Mouse (Mus musculus) gastrocnemius, adult 2 months (tissue): ENCODE data around the gene Sepsecs. TPM values are rescaled to one million over a fixed set of nuclear protein-coding genes. Genes with fewer than 3 reads are reported as not detected.
A peak's percentile ranks its signal among the peaks of the same experiment; 100 is the strongest.
"Not testable (repeated sequence)": the region's sequence is repeated elsewhere in the genome, so short reads cannot be mapped to it uniquely, and the experiment has no call there.

Source experiments
- DNase-seq: peaks from one replicate; pipeline ENCODE4 v3.0.0; 2022
- H3K27ac ChIP-seq: fragments of 200-600 bp; 2 replicates; pipeline ENCODE4 v1.8.1; 2022; ENCODE audit warnings: mild to moderate bottlenecking
- H3K4me3 ChIP-seq: fragments of 200-600 bp; 2 replicates; pipeline ENCODE4 v1.8.1; 2022; ENCODE audit warnings: mild to moderate bottlenecking, moderate library complexity
- CTCF ChIP-seq: fragments of 200-600 bp; IDR thresholded peaks from 2 replicates; pipeline ENCODE4 v1.8.1; 2022; ENCODE audit warnings: antibody characterized with exemption, mild to moderate bottlenecking, moderate library complexity
- intact Hi-C: fragments of 180-260 bp; cut with DNase I; formaldehyde crosslinking; loops from one replicate; pipeline ENCODE4 v1.15.1; 2025
- long read RNA-seq, 2 experiments: library from polyadenylated mRNA; stranded (forward); transcript quantifications; one replicate each; pipeline ENCODE4 v2.0.0; 2021
- total RNA-seq, 2 experiments: library from RNA; stranded (reverse); gene quantifications; 2 replicates each; pipeline ENCODE4 v1.2.3; 2021

Gene Sepsecs
- total RNA-seq: 1 to 10 TPM; 6.0 to 7.2 TPM
- long read RNA-seq, experiment 1, full-length matches to known transcripts: 5 of 9 reads
- long read RNA-seq, experiment 1, partial matches to known transcripts: 0 of 9 reads
- long read RNA-seq, experiment 1, other reads (novel, unspliced or antisense): 4 of 9 reads
- long read RNA-seq, experiment 2, full-length matches to known transcripts: 2 of 6 reads
- long read RNA-seq, experiment 2, partial matches to known transcripts: 1 of 6 reads
- long read RNA-seq, experiment 2, other reads (novel, unspliced or antisense): 3 of 6 reads

GRCm38 (mm10) chr5:52669426-52670191 is at the start of gene Sepsecs:
Gene Sepsecs (minus strand): TSS chr5:52669708.
- TF ChIP-seq CTCF: no peak
- H3K27ac ChIP-seq: peak within 1 kb of the TSS; percentile 90
- peak; percentile 95 for DNase-seq
- intact Hi-C loops: loop anchor here (5.0 kb wide), 2 partner anchors 73 to 163 kb away; partner anchors contain the start of genes Anapc4 and Pi4k2b
- peak within 1 kb of the TSS; percentile 71 for H3K4me3 ChIP-seq

- Histone ChIP-seq H3K27ac (no peak overlapping the region), H3K4me3 (no peak overlapping the region)
- TF ChIP-seq CTCF: no peak
- no peak for DNase-seq
- intact Hi-C loops: no loop called here
These were observed 47.4 kb upstream of the Sepsecs start for GRCm38 (mm10) chr5:52716742-52717448.

DNA sequence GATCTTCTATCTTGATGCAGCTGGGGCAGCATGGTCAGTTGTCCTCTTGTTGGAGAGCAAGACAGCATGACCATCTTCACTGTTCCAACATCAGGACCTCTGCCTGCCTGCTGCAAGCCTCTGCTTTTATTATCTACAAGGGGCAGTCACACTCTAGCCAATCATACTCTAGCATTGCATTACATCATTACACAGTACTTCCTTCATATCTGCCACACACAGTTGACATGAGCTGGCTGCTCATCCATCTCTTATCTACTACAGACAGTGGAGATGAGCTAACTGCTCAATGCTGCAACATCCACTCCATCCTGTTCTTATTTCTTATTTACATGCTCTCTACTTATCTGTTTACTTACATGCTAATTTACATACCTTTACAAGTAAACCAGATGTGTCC is 43.2 kb upstream of the Sepsecs start:
- TF ChIP-seq CTCF: no peak
- Histone ChIP-seq H3K27ac (no peak overlapping the region), H3K4me3 (no peak overlapping the region)
- intact Hi-C loops: no loop called here
- no peak for DNase-seq

- H3K4me3 ChIP-seq: no peak overlapping the region
- intact Hi-C loops: no loop called here
These were observed 35.1 kb upstream of the Sepsecs start for GRCm38 (mm10) chr5:52704562-52704961.

GRCm38 (mm10) chr5:52697882-52698440 is 28.5 kb upstream of the Sepsecs start:
- intact Hi-C loops, H3K4me3 ChIP-seq, DNase-seq, H3K27ac ChIP-seq: not testable (repeated sequence)

More at GRCm38 (mm10) chr5:52704562-52704961, 35.1 kb upstream of the Sepsecs start:
- no peak for TF ChIP-seq CTCF
- DNase-seq: no peak
- no peak overlapping the region for H3K27ac ChIP-seq

DNA sequence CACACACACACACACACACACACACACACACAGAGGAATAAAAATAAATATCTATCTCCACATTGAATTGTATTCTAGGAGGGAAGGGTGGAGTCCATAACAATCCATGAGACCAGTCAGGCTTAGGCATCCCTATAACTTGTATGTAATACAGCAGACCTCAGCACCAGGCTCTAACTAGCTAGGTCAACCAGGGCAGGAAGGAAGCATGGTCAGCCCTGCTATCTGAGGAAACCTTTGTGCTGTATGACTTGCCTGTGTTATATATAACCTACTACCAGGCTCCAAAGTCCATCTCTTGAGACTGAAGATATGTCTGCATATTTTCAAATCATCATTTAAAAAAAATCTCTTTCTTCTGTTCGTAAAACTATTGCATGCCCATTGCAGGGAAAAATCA is 27.8 kb upstream of the Sepsecs start:
- Histone ChIP-seq H3K4me3 (no peak overlapping the region), H3K27ac (no peak overlapping the region)
- no peak for DNase-seq
- TF ChIP-seq CTCF: no peak
- intact Hi-C loops: no loop called here

DNA sequence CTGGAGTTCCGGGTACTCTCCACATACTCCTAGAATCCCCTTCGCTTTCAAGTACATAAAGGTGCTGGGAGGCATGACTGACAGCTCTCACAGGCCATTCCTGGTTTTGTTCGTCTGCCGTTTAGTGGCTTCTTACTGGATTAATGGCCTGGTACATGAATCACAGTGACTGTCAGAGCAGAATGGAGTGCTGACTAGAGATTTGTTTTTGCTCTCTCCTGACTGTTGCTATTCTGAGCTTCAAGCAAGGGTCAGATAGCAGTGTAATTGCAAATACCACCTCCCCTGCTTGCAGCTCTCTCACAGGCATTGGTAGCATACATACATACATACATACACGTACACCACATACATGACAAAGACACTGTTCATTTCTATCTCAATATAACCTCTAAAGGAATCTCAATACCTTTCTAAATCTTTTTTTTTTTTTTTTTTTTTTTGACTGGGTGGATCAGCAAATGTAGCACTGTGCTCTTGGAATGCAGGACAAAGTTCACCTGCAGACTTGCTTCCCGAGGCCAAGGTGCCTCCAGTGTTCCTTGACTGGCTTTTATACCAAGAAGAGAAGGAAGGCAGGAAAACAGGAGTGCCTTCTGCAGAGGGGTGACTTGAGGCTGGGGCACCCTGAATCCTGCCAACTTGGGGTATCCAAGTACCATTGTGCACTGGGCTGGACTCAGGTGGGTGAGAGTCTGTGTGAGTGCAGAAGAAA is 18.4 kb upstream of the Sepsecs start:
- intact Hi-C loops: no loop called here
- DNase-seq: no peak
- Histone ChIP-seq H3K27ac (no peak overlapping the region), H3K4me3 (no peak overlapping the region)
- no peak for TF ChIP-seq CTCF

DNA sequence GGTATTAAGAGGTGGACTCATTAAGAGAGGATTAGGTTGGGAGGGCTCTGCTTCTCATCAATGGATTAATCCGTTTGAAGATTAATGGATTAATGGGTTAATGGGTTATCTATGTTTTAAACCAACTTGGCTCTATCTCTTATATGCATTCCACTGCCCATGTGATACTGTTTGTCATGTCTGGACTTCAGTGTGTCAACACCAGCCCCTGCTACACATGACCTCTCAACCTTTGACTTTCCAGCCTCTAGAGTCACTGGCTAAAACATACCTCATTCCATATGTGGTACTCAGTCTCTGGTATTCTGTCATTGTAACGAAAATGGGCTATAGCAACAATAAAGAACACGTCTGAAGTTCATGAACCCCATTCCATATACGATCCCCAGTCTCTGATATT is 11.6 kb upstream of the Sepsecs start:
- DNase-seq: no peak
- TF ChIP-seq CTCF: no peak
- intact Hi-C loops: no loop called here
- no peak overlapping the region for H3K27ac ChIP-seq
- H3K4me3 ChIP-seq: no peak overlapping the region

- no peak for DNase-seq
- Histone ChIP-seq H3K27ac (no peak overlapping the region), H3K4me3 (no peak overlapping the region)
- intact Hi-C loops: no loop called here
- no peak for TF ChIP-seq CTCF
These were observed 10.7 kb upstream of the Sepsecs start for GRCm38 (mm10) chr5:52680191-52680590.

DNA sequence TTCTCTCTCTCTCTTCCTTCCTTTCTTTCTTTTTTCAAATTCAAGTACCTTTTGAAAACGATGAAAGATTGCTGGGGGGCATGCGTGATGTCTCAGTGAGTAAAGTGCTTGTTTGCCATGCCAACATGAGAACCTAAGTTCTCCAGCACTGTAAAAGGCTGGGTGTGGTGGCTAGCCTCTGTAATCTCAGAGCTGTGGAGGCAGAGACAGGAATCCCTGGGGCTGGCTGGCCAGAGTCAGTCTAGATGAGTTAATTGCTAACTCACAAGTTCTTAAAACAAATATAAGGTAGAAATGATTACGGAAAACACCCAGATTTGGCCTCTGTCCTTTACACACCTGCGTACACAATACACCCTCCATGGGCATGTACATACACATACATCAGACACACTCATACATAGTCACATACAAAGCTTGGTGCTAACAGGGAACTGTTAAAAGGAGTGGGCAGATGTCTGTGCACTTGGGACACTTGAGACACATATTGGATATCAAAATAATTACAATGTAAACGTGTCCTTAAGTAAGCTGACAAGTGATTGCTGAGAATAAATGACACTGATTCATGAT is 9.1 kb upstream of the Sepsecs start:
- Histone ChIP-seq H3K4me3 (no peak overlapping the region), H3K27ac (no peak overlapping the region)
- DNase-seq: no peak
- TF ChIP-seq CTCF: no peak
- intact Hi-C loops: no loop called here

GRCm38 (mm10) chr5:52677126-52677525 is 7.6 kb upstream of the Sepsecs start:
- TF ChIP-seq CTCF: no peak
- intact Hi-C loops: no loop called here

DNA sequence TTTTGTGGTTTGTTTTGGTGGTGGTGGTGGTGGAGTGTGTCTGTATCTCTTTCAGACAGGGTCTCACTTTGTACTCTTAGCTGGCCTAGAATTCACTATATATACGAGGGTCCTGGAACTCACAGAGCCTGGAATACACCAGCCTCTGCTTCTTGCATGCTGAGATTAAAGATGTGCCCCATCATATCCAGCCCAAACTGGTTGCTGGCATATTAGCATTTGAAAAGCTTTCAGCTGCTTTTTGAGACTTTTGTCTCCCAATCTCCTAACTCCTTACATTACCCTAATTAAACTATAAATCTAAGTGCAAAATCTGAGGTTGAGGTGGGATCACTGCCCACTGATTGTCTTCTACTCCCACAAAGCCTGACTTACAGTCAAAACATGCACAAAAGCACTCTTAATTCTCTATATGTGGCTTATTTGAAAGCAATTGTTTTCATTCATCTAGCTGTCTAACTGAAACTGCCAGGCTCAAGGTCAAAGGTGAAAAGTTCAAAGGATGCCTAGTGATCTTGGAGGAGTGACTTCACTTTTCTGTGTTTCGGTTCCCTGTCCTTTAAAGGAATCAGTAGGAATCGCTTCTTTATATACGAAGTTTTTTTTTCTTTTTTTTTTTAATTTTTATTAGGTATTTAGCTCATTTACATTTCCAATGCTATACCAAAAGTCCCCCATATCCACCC is 5.0 kb upstream of the Sepsecs start:
- no peak for DNase-seq
- no peak for TF ChIP-seq CTCF
- no peak overlapping the region for H3K4me3 ChIP-seq
- H3K27ac ChIP-seq: no peak overlapping the region
- intact Hi-C loops: no loop called here

More at GRCm38 (mm10) chr5:52677126-52677525, 7.6 kb upstream of the Sepsecs start:
- DNase-seq: peak; percentile 16
- no peak overlapping the region for H3K27ac ChIP-seq
- H3K4me3 ChIP-seq: no peak overlapping the region
